Mouse (Mus musculus): ENCODE data around the gene Igfbp4. TPM values are rescaled to one million over a fixed set of nuclear protein-coding genes. Genes with fewer than 3 reads are reported as not detected.

Gene Igfbp4
- total RNA-seq, 2 experiments from 2014 or later = 8.1 to 12.2 TPM

- no peak for ATAC-seq (replicated peaks; ENCODE audit: low FRiP score, poor library complexity, severe bottlenecking)
Measured at GRCm38 (mm10) chr11:99101693-99102092, 60.6 kb downstream of the Igfbp4 start.

- no peak for ATAC-seq (replicated peaks; ENCODE audit: low FRiP score, poor library complexity, severe bottlenecking)
Measured at GRCm38 (mm10) chr11:99102575-99103270, 61.7 kb downstream of the Igfbp4 start.

Other genes starting within 250 kb of the Igfbp4 start
- 43.6 and 44.7 TPM in 2 replicates for gene Msl1, start 245.7 kb upstream of the Igfbp4 start, total RNA-seq (2015; ENCODE audit: low replicate concordance)
- 29.5 and 35.5 TPM in 2 replicates for gene Msl1, start 245.7 kb upstream of the Igfbp4 start, total RNA-seq (2017; ENCODE audit: low replicate concordance)
- gene Casc3, start 236.3 kb upstream of the Igfbp4 start, total RNA-seq (2015; ENCODE audit: low replicate concordance) = 41.8 and 60.4 TPM in 2 replicates
- 59.2 and 92.7 TPM in 2 replicates for gene Casc3, start 236.3 kb upstream of the Igfbp4 start, total RNA-seq (2017; ENCODE audit: low replicate concordance)
- gene Rapgefl1, start 204.5 kb upstream of the Igfbp4 start, total RNA-seq (2015; ENCODE audit: low replicate concordance) = 6.7 TPM in 1 of 2 replicates, not detected in the other
- 1.5 TPM in 1 of 2 replicates, not detected in the other for gene Rapgefl1, start 204.5 kb upstream of the Igfbp4 start, total RNA-seq (2017; ENCODE audit: low replicate concordance)
- gene Wipf2, start 177.6 kb upstream of the Igfbp4 start, total RNA-seq (2015; ENCODE audit: low replicate concordance) = 15.1 and 36.0 TPM in 2 replicates
- 8.2 and 8.9 TPM in 2 replicates for gene Wipf2, start 177.6 kb upstream of the Igfbp4 start, total RNA-seq (2017; ENCODE audit: low replicate concordance)
- 72.4 and 84.3 TPM in 2 replicates for gene Cdc6, start 133.4 kb upstream of the Igfbp4 start, total RNA-seq (2015; ENCODE audit: low replicate concordance)
- 96.1 and 116 TPM in 2 replicates for gene Cdc6, start 133.4 kb upstream of the Igfbp4 start, total RNA-seq (2017; ENCODE audit: low replicate concordance)
- gene Rara, start 113.4 kb upstream of the Igfbp4 start, total RNA-seq (2015; ENCODE audit: low replicate concordance) = 4.3 and 18.4 TPM in 2 replicates
- gene Rara, start 113.4 kb upstream of the Igfbp4 start, total RNA-seq (2017; ENCODE audit: low replicate concordance) = 0.51 and 1.4 TPM in 2 replicates
- not detected in 2 replicates for gene Gjd3, start 58.2 kb upstream of the Igfbp4 start, total RNA-seq (2015; ENCODE audit: low replicate concordance)
- gene Gjd3, start 58.2 kb upstream of the Igfbp4 start, total RNA-seq (2017; ENCODE audit: low replicate concordance) = not detected in 2 replicates
- 1,106 and 1,185 TPM in 2 replicates for gene Top2a, start 17.1 kb upstream of the Igfbp4 start, total RNA-seq (2015; ENCODE audit: low replicate concordance)
- gene Top2a, start 17.1 kb upstream of the Igfbp4 start, total RNA-seq (2017; ENCODE audit: low replicate concordance) = 1,820 and 2,303 TPM in 2 replicates
- gene Tns4, start 48.1 kb downstream of the Igfbp4 start, total RNA-seq (2015; ENCODE audit: low replicate concordance) = not detected in 2 replicates
- 2.6 and 3.1 TPM in 2 replicates for gene Tns4, start 48.1 kb downstream of the Igfbp4 start, total RNA-seq (2017; ENCODE audit: low replicate concordance)
- 1.4 and 8.0 TPM in 2 replicates for gene Ccr7, start 113.8 kb downstream of the Igfbp4 start, total RNA-seq (2015; ENCODE audit: low replicate concordance)
- gene Ccr7, start 113.8 kb downstream of the Igfbp4 start, total RNA-seq (2017; ENCODE audit: low replicate concordance) = 1.3 and 2.0 TPM in 2 replicates
- gene Smarce1, start 189.8 kb downstream of the Igfbp4 start, total RNA-seq (2015; ENCODE audit: low replicate concordance) = 70.0 and 96.9 TPM in 2 replicates
- 122 and 232 TPM in 2 replicates for gene Smarce1, start 189.8 kb downstream of the Igfbp4 start, total RNA-seq (2017; ENCODE audit: low replicate concordance)
- gene Krt222, start 202.8 kb downstream of the Igfbp4 start, total RNA-seq (2015; ENCODE audit: low replicate concordance) = not detected in 2 replicates
- not detected in 2 replicates for gene Krt222, start 202.8 kb downstream of the Igfbp4 start, total RNA-seq (2017; ENCODE audit: low replicate concordance)
- not detected in 2 replicates for gene Krt24, start 244.0 kb downstream of the Igfbp4 start, total RNA-seq (2015; ENCODE audit: low replicate concordance)
- gene Krt24, start 244.0 kb downstream of the Igfbp4 start, total RNA-seq (2017; ENCODE audit: low replicate concordance) = not detected in 2 replicates